Mouse (Mus musculus) spleen, embryonic (tissue): ENCODE measurements around the gene E2f3.

Source experiments
- CTCF ChIA-PET: fragments of 350-600 bp; sonication (Branson Sonifier 250); formaldehyde crosslinking; loops from one replicate; lab custom pipeline; 2022; lab: Charles Lee

The E2f3 gene

GRCm38 (mm10) chr13:29982400-29982799 lies 3.5 kb downstream of the E2f3 start:
- CTCF ChIA-PET = no interaction called here

- CTCF ChIA-PET = interaction anchor here (0.6 kb wide), 1 partner anchor 116 kb away, joined by 16 read pairs; no protein-coding TSS in a partner anchor
These were observed 6.7 kb downstream of the E2f3 start for GRCm38 (mm10) chr13:29979140-29979564.

GRCm38 (mm10) chr13:29977358-29977757 lies 8.5 kb downstream of the E2f3 start:
- CTCF ChIA-PET = no interaction called here

- CTCF ChIA-PET = no interaction called here
These were observed 11.8 kb downstream of the E2f3 start for GRCm38 (mm10) chr13:29974066-29974465.

- CTCF ChIA-PET = no interaction called here
These were observed 12.3 kb downstream of the E2f3 start for GRCm38 (mm10) chr13:29973610-29974009.

GRCm38 (mm10) chr13:29970333-29970732 lies 15.5 kb downstream of the E2f3 start:
- CTCF ChIA-PET = no interaction called here

GRCm38 (mm10) chr13:29968636-29969035 lies 17.2 kb downstream of the E2f3 start:
- CTCF ChIA-PET = no interaction called here

- CTCF ChIA-PET = no interaction called here
These were observed 18.5 kb downstream of the E2f3 start for GRCm38 (mm10) chr13:29967367-29967766.

- CTCF ChIA-PET = no interaction called here
These were observed 18.9 kb downstream of the E2f3 start for GRCm38 (mm10) chr13:29966966-29967365.

GRCm38 (mm10) chr13:29964087-29964486 lies 21.8 kb downstream of the E2f3 start:
- CTCF ChIA-PET = no interaction called here

GRCm38 (mm10) chr13:29960416-29960815 lies 25.4 kb downstream of the E2f3 start:
- CTCF ChIA-PET = no interaction called here

GRCm38 (mm10) chr13:29957731-29958254 lies 28.1 kb downstream of the E2f3 start:
- CTCF ChIA-PET = no interaction called here

- CTCF ChIA-PET = interaction anchor here (0.6 kb wide), 1 partner anchor 174 kb away, joined by 4 read pairs; no protein-coding TSS in a partner anchor
These were observed 28.9 kb downstream of the E2f3 start for GRCm38 (mm10) chr13:29956821-29957421.

- CTCF ChIA-PET = interaction anchor here (0.8 kb wide), 1 partner anchor 91 kb away, joined by 3 read pairs; no protein-coding TSS in a partner anchor
These were observed 30.6 kb downstream of the E2f3 start for GRCm38 (mm10) chr13:29955296-29955695.

- CTCF ChIA-PET = interaction anchor here (0.8 kb wide), 1 partner anchor 91 kb away, joined by 3 read pairs; no protein-coding TSS in a partner anchor
These were observed 31.1 kb downstream of the E2f3 start for GRCm38 (mm10) chr13:29954741-29955140.

- CTCF ChIA-PET = interaction anchor here (0.6 kb wide), 2 partner anchors 11 to 708 kb away, joined by 3 to 10 read pairs; no protein-coding TSS in a partner anchor
These were observed 32.3 kb downstream of the E2f3 start for GRCm38 (mm10) chr13:29953417-29954045.

- CTCF ChIA-PET = no interaction called here
These were observed 39.8 kb downstream of the E2f3 start for GRCm38 (mm10) chr13:29946045-29946444.

- CTCF ChIA-PET = no interaction called here
These were observed 40.8 kb downstream of the E2f3 start for GRCm38 (mm10) chr13:29944915-29945570.

GRCm38 (mm10) chr13:29944493-29944892 lies 41.4 kb downstream of the E2f3 start:
- CTCF ChIA-PET = no interaction called here

GRCm38 (mm10) chr13:29943541-29944039 lies 42.3 kb downstream of the E2f3 start:
- CTCF ChIA-PET = no interaction called here

GRCm38 (mm10) chr13:29940071-29940470 lies 45.8 kb downstream of the E2f3 start:
- CTCF ChIA-PET = no interaction called here

GRCm38 (mm10) chr13:29939399-29939798 lies 46.5 kb downstream of the E2f3 start:
- CTCF ChIA-PET = no interaction called here
